Mouse (Mus musculus) kidney, postnatal 0 days (tissue): ENCODE results near the gene Ankrd55. TPM values are rescaled to one million over a fixed set of nuclear protein-coding genes. Genes with fewer than 3 reads are reported as not detected.
A peak's percentile ranks its signal among the peaks of the same experiment; 100 is the strongest.

Experiments used
- ATAC-seq: fragments of 200-750 bp; cut with Nextera tagmentation; replicated peaks from 2 replicates; pipeline ENCODE4 v1.8.0; 2017; ENCODE audit warnings: low read depth, moderate number of reproducible peaks, moderate TSS enrichment, moderate library complexity; ENCODE audit not compliant: low FRiP score
- DNase-seq: peaks from one replicate; pipeline ENCODE4 v3.0.0-alpha.2; 2016; ENCODE audit warnings: low spot score
- H3K27ac ChIP-seq: fragments of 300-500 bp; sonication (generic); 2 replicates; pipeline ENCODE4 v1.5.1; 2014; ENCODE audit warnings: mild to moderate bottlenecking
- H3K27me3 ChIP-seq: fragments of 300-500 bp; sonication (generic); 2 replicates; pipeline ENCODE4 v1.6.1; 2014; ENCODE audit warnings: low read length, mixed read lengths; ENCODE audit not compliant: insufficient read depth
- H3K36me3 ChIP-seq: fragments of 300-500 bp; sonication (generic); 2 replicates; pipeline ENCODE4 v1.6.1; 2014; ENCODE audit warnings: low read length, mixed read lengths; ENCODE audit not compliant: insufficient read depth
- H3K4me1 ChIP-seq: fragments of 300-500 bp; sonication (generic); replicated peaks from 2 replicates; pipeline ENCODE4 v1.6.1; 2014; ENCODE audit warnings: antibody characterized with exemption, low read length, mixed read lengths; ENCODE audit not compliant: insufficient read depth
- H3K4me2 ChIP-seq: fragments of 300-500 bp; sonication (generic); 2 replicates; pipeline ENCODE4 v1.6.1; 2014; ENCODE audit warnings: mild to moderate bottlenecking, low read length, moderate library complexity, mixed read lengths
- H3K4me3 ChIP-seq: fragments of 300-500 bp; sonication (generic); replicated peaks from 2 replicates; pipeline ENCODE4 v1.5.1; 2014; ENCODE audit warnings: low read depth, low read length
- H3K9ac ChIP-seq: fragments of 300-500 bp; sonication (generic); 2 replicates; pipeline ENCODE4 v1.6.1; 2014; ENCODE audit warnings: low read depth, low read length
- H3K9me3 ChIP-seq: fragments of 300-500 bp; sonication (generic); replicated peaks from 2 replicates; pipeline ENCODE4 v1.6.1; 2016; ENCODE audit warnings: low read length, inconsistent platforms, mixed read lengths
- CTCF ChIP-seq: IDR thresholded peaks from 2 replicates; pipeline ENCODE4 v1.5.1; 2016; ENCODE audit warnings: antibody characterized with exemption, low read depth, mild to moderate bottlenecking, moderate library complexity
- WGBS: fragments of 180-500 bp; shearing (Covaris S2); extraction: QIAGEN DNeasy Blood & Tissue Kit; methylation state at CpG from one replicate; pipeline ENCODE4 v1.1.7; 2014; 5-methylcytosine and 5-hydroxymethylcytosine counted together
- polyA plus RNA-seq: library from polyadenylated mRNA; unstranded; fragments of >200 nt; fragmentation: Nextera tagmentation; extraction: Ambion mirVana; gene quantifications from 2 replicates; pipeline ENCODE4 v1.2.1, GENCODE M21; 2015

Ankrd55 gene
- polyA plus RNA-seq, 1 experiment from 2014 or later: 0.30 TPM

- Histone ChIP-seq H3K27ac (no peak overlapping the region), H3K4me3 (no peak overlapping the region), H3K36me3 (no peaks in the 10 kb centered on the region), H3K9ac (no peak overlapping the region), H3K4me2 (no peak overlapping the region), H3K9me3 (no peaks in the 10 kb centered on the region), H3K4me1 (no peaks in the 10 kb centered on the region), H3K27me3 (no peaks in the 10 kb centered on the region)
- peak; percentile 25; the same call in 1 of the 2 replicates for ATAC-seq
- peak; percentile 77 for TF ChIP-seq CTCF
- DNase-seq: peak; percentile 90
- 24% methylated on average over 5 of the region's 5 CpGs for WGBS
Observed at GRCm38 (mm10) chr13:112271901-112272537, 16.2 kb upstream of the Ankrd55 start.

- WGBS: 76% methylated on average over 3 of the region's 3 CpGs
- Histone ChIP-seq H3K9me3 (no peaks in the 10 kb centered on the region), H3K4me1 (no peaks in the 10 kb centered on the region), H3K36me3 (no peaks in the 10 kb centered on the region), H3K27ac (no peak overlapping the region), H3K9ac (no peak overlapping the region), H3K4me3 (no peak overlapping the region), H3K4me2 (no peak overlapping the region), H3K27me3 (no peaks in the 10 kb centered on the region)
- TF ChIP-seq CTCF: no peak
- DNase-seq (no peak), ATAC-seq (no peak)
Observed at GRCm38 (mm10) chr13:112274636-112275035, 13.6 kb upstream of the Ankrd55 start.

GRCm38 (mm10) chr13:112275951-112276350 is 12.3 kb upstream of the Ankrd55 start:
- Histone ChIP-seq H3K4me2 (no peak overlapping the region), H3K36me3 (no peaks in the 10 kb centered on the region), H3K9ac (no peak overlapping the region), H3K9me3 (no peaks in the 10 kb centered on the region), H3K4me1 (no peaks in the 10 kb centered on the region), H3K4me3 (no peak overlapping the region), H3K27me3 (no peaks in the 10 kb centered on the region), H3K27ac (no peak overlapping the region)
- no peak for TF ChIP-seq CTCF
- ATAC-seq (no peak), DNase-seq (no peak)
- WGBS: 73% methylated on average over 8 of the region's 8 CpGs

- H3K27me3 ChIP-seq: no peaks in the 10 kb centered on the region
- no peak overlapping the region for H3K27ac ChIP-seq
- H3K4me1 ChIP-seq: no peaks in the 10 kb centered on the region
- DNase-seq (no peak), ATAC-seq (no peak)
- no peak for TF ChIP-seq CTCF
- no peaks in the 10 kb centered on the region for H3K36me3 ChIP-seq
- H3K9ac ChIP-seq: no peak overlapping the region
- no peak overlapping the region for H3K4me2 ChIP-seq
- 61% methylated on average over 5 of the region's 5 CpGs for WGBS
- no peak overlapping the region for H3K4me3 ChIP-seq
- H3K9me3 ChIP-seq: no peaks in the 10 kb centered on the region
Observed at GRCm38 (mm10) chr13:112277544-112277943, 10.7 kb upstream of the Ankrd55 start.

- no peak overlapping the region for H3K9ac ChIP-seq
- H3K27me3 ChIP-seq: no peaks in the 10 kb centered on the region
- no peak for TF ChIP-seq CTCF
- no peaks in the 10 kb centered on the region for H3K36me3 ChIP-seq
- no peak overlapping the region for H3K27ac ChIP-seq
- H3K9me3 ChIP-seq: no peaks in the 10 kb centered on the region
- no peak overlapping the region for H3K4me2 ChIP-seq
- no peaks in the 10 kb centered on the region for H3K4me1 ChIP-seq
- ATAC-seq: no peak
- no peak for DNase-seq
- 46% methylated on average over 7 of the region's 7 CpGs for WGBS
- H3K4me3 ChIP-seq: no peak overlapping the region
Observed at GRCm38 (mm10) chr13:112278251-112278650, 10.0 kb upstream of the Ankrd55 start.

GRCm38 (mm10) chr13:112287135-112287534 is 1.1 kb upstream of the Ankrd55 start:
- ATAC-seq (no peak), DNase-seq (no peak)
- Histone ChIP-seq H3K4me2 (no peak overlapping the region), H3K27me3 (no peaks in the 10 kb centered on the region), H3K9ac (no peak overlapping the region), H3K36me3 (no peaks in the 10 kb centered on the region), H3K9me3 (no peaks in the 10 kb centered on the region), H3K4me1 (peaks cover 11% of the 10 kb centered on the region), H3K27ac (no peak overlapping the region), H3K4me3 (no peak overlapping the region)
- no peak for TF ChIP-seq CTCF
- 80% methylated on average over 1 of the region's 1 CpGs for WGBS
